ENCODE assay signal across 32 mouse cellular contexts in genomic region chr1:140572141-140572540, GRCm38 (mm10).
"Had no signal": no experiment of that assay in that cellular context is flagged by ENCODE, and none has a peak within 500 bp of the region (broad histone marks: within the 10 kb centered on the region; RNA-seq: fewer than 3 reads in every experiment).

No protein-coding gene starts in this region.

- DNase-seq: left cerebral cortex, postnatal 4 days; liver; liver, embryonic 13.5 days; liver, postnatal 0 days; lung, adult 18-20 months; lung, adult 2 months; lung, embryonic 14.5 days; lung, postnatal 10 days; lung, postnatal 14 days; lung, postnatal 36 days; lung, postnatal 4 days; midbrain, embryonic 14.5 days had no signal

- H3K27ac ChIP-seq: limb, embryonic 10.5 days; limb, embryonic 12.5 days; limb, embryonic 13.5 days; limb, embryonic 15.5 days; liver, embryonic 12.5 days; liver, embryonic 13.5 days; liver, embryonic 14.5 days; liver, embryonic 15.5 days; lung, embryonic 15.5 days; macrophage; midbrain, embryonic 10.5 days; midbrain, embryonic 12.5 days; midbrain, embryonic 13.5 days; midbrain, embryonic 15.5 days; neural tube, embryonic 12.5 days had no signal

- H3K9ac ChIP-seq: limb, embryonic 12.5 days; limb, embryonic 13.5 days; limb, embryonic 15.5 days; liver, embryonic 12.5 days; liver, embryonic 13.5 days; liver, embryonic 14.5 days; liver, embryonic 15.5 days; liver, postnatal 0 days; lung, embryonic 14.5 days; lung, embryonic 15.5 days; midbrain, embryonic 12.5 days; midbrain, embryonic 13.5 days; midbrain, embryonic 15.5 days; neural tube, embryonic 12.5 days had no signal

- H3K4me1 ChIP-seq: limb, embryonic 10.5 days; limb, embryonic 12.5 days; limb, embryonic 13.5 days; limb, embryonic 15.5 days; liver, embryonic 12.5 days; liver, embryonic 13.5 days; liver, embryonic 15.5 days; lung, embryonic 15.5 days; megakaryocyte, embryonic 14.5 days; midbrain, embryonic 10.5 days; midbrain, embryonic 12.5 days; midbrain, embryonic 13.5 days; midbrain, embryonic 15.5 days; neural tube, embryonic 12.5 days had no signal

- ATAC-seq: liver, embryonic 12.5 days; liver, postnatal 0 days; lung, postnatal 0 days; midbrain, embryonic 13.5 days; midbrain, embryonic 15.5 days; midbrain, embryonic 16.5 days had no signal

- H3K36me3 ChIP-seq: limb, embryonic 10.5 days; limb, embryonic 12.5 days; limb, embryonic 13.5 days; limb, embryonic 15.5 days; liver, embryonic 12.5 days; liver, embryonic 13.5 days; liver, embryonic 15.5 days; lung, embryonic 15.5 days; midbrain, embryonic 10.5 days; midbrain, embryonic 12.5 days; midbrain, embryonic 13.5 days; midbrain, embryonic 15.5 days; neural tube, embryonic 12.5 days had no signal

- H3K9me3 ChIP-seq: limb, embryonic 10.5 days; limb, embryonic 12.5 days; limb, embryonic 13.5 days; limb, embryonic 15.5 days; liver, embryonic 12.5 days; liver, embryonic 13.5 days; liver, embryonic 15.5 days; lung, embryonic 15.5 days; megakaryocyte, embryonic 14.5 days; midbrain, embryonic 10.5 days; midbrain, embryonic 12.5 days; midbrain, embryonic 13.5 days; midbrain, embryonic 15.5 days; neural tube, embryonic 12.5 days had no signal

- H3K27me3 ChIP-seq: limb, embryonic 12.5 days; limb, embryonic 13.5 days; limb, embryonic 15.5 days; liver, embryonic 12.5 days; liver, embryonic 13.5 days; liver, embryonic 15.5 days; lung, embryonic 15.5 days; megakaryocyte, embryonic 14.5 days; midbrain, embryonic 12.5 days; midbrain, embryonic 13.5 days; midbrain, embryonic 15.5 days; neural tube, embryonic 12.5 days had no signal

- H3K4me3 ChIP-seq: limb, embryonic 10.5 days; limb, embryonic 12.5 days; limb, embryonic 13.5 days; limb, embryonic 15.5 days; liver, embryonic 12.5 days; liver, embryonic 13.5 days; liver, embryonic 15.5 days; lung, embryonic 15.5 days; megakaryocyte, embryonic 14.5 days; midbrain, embryonic 10.5 days; midbrain, embryonic 12.5 days; midbrain, embryonic 13.5 days; midbrain, embryonic 15.5 days; myocyte; neural tube, embryonic 12.5 days had no signal

- H3K4me2 ChIP-seq: limb, embryonic 12.5 days; limb, embryonic 13.5 days; limb, embryonic 15.5 days; liver, embryonic 11.5 days; liver, embryonic 12.5 days; liver, embryonic 13.5 days; liver, embryonic 15.5 days; lung, embryonic 14.5 days; lung, embryonic 15.5 days; midbrain, embryonic 11.5 days; midbrain, embryonic 12.5 days; midbrain, embryonic 13.5 days; midbrain, embryonic 15.5 days; neural tube, embryonic 12.5 days had no signal
